Mouse (Mus musculus): ENCODE results near the gene Nphp4. TPM values are rescaled to one million over a fixed set of nuclear protein-coding genes. Genes with fewer than 3 reads are reported as not detected.

Nphp4 gene
- total RNA-seq, 1 experiment = 2.5 TPM

DNA sequence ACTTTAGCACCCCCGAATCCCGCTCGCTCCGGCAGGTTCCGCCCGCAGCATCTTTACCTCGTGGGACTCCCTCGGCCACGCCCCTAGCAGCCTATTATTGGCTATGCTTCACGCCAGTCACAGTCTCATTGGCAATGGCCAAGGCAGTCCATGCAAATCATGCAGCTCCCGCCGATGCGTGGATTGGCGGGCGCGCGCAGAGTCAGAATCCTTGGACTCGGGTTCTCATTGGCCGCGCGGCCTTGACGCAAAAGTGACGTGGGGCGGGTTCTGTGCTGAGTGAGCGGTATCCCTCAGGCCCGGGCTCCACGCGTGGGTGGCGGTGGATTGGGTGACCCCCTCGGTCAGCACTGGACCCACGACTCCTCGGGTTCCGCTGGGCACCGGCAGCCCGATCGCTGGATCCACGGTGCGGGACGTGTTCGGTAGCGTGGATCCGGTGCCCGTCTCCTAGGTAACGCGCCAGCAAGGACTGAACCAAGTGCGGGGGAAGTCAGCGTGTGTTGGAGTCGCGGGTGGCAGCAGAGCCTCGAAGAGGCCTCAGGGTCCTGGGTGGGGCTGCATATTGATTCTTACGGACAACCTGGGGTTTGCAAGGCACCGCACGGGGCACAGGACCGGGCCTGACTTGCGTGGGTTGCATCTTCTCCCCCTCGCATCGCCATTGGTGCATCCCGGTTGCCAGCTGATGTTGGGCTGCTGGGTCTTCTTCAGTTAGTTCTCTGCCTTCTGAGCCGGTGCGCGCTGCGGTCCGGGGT lies 1.1 kb downstream of the Nphp4 start, which contains the start of gene Kcnab2:
Kcnab2 (minus strand) TSS at position 406 of the 758 bp plus-strand sequence.
- Histone ChIP-seq H3K27ac (ENCODE audit: insufficient read depth, low read depth, low read length, poor library complexity, severe bottlenecking) (no peak within 1 kb of the TSS; the same call in 1 of the 2 replicates), H3K9ac (ENCODE audit: insufficient read depth, low read depth, low read length, poor library complexity, severe bottlenecking) (peak within 1 kb of the TSS; percentile 86), H3K4me1 (ENCODE audit: control insufficient read depth in 2 of 2, insufficient read depth in 2 of 2, low read length in 2 of 2, poor library complexity in 1 of 2) (peaks cover 0 to 21% of the 10 kb centered on the region in 2 experiments; a peak in 2 of 4 replicates), H3K36me3 (ENCODE audit: control insufficient read depth, insufficient read depth, low read length, poor library complexity, severe bottlenecking) (no peaks in the 10 kb centered on the region), H3K9me3 (ENCODE audit: control insufficient read depth, insufficient read depth, low read depth, low read length) (no peaks in the 10 kb centered on the region), H3K4me3 (ENCODE audit: insufficient read depth in 1 of 2, low read depth in 1 of 2, low read length in 2 of 2, poor library complexity in 1 of 2, severe bottlenecking in 1 of 2) (peak within 1 kb of the TSS; percentile 85 to 86)
- in situ Hi-C loops (cut with MboI; ENCODE audit: low sequenced_read_pairs in 2 of 2, unreplicated experiment in 2 of 2) = no loop called here
- peak; percentile 99 for DNase-seq (ENCODE audit: low read depth, low spot score)
- TF ChIP-seq ZC3H11A (IDR thresholded peaks at IDR 0.05; ENCODE audit: borderline replicate concordance, low read depth, low read length) = no peak
- peak; percentile 47; the same call in 1 of the 2 replicates for TF ChIP-seq MAFK (IDR thresholded peaks at IDR 0.05; ENCODE audit: insufficient read depth, low read depth, low read length)
- no peak; the same call in 1 of the 2 replicates for TF ChIP-seq HCFC1 (IDR thresholded peaks at IDR 0.05; ENCODE audit: borderline replicate concordance, insufficient read depth, low read length)
- peak; percentile 75 for TF ChIP-seq CHD2 (IDR thresholded peaks at IDR 0.05; ENCODE audit: low read depth, low read length)

DNA sequence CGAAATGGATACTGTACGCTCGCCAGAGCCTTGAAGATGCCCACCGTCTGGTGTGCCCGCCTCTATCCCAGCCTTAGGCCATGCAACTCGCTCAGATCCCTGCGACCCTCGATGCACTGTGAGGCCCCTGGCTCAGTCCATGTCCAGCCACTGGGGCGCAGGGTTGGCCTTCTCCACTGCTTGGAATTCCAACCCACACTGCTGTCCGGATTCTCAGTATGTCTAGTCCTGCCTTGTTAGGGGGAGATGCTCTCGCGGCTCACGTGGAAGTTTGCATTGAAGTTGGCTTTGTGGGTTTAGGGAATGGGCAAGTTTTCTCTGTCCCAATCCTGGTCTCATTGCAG lies 1.7 kb downstream of the Nphp4 start:
- Histone ChIP-seq H3K9me3 (ENCODE audit: control insufficient read depth, insufficient read depth, low read depth, low read length) (no peaks in the 10 kb centered on the region), H3K9ac (ENCODE audit: insufficient read depth, low read depth, low read length, poor library complexity, severe bottlenecking) (peak overlapping the region; percentile 86), H3K27ac (ENCODE audit: insufficient read depth, low read depth, low read length, poor library complexity, severe bottlenecking) (no peak overlapping the region), H3K36me3 (ENCODE audit: control insufficient read depth, insufficient read depth, low read length, poor library complexity, severe bottlenecking) (no peaks in the 10 kb centered on the region), H3K4me3 (ENCODE audit: insufficient read depth in 1 of 2, low read depth in 1 of 2, low read length in 2 of 2, poor library complexity in 1 of 2, severe bottlenecking in 1 of 2) (peak overlapping the region; percentile 85 to 86), H3K4me1 (ENCODE audit: control insufficient read depth in 2 of 2, insufficient read depth in 2 of 2, low read length in 2 of 2, poor library complexity in 1 of 2) (peaks cover 0 to 21% of the 10 kb centered on the region in 2 experiments; a peak in 2 of 4 replicates)
- no peak for DNase-seq (ENCODE audit: low read depth, low spot score)
- in situ Hi-C loops (cut with MboI; ENCODE audit: low sequenced_read_pairs in 2 of 2, unreplicated experiment in 2 of 2) = no loop called here
- TF ChIP-seq HCFC1 (IDR thresholded peaks at IDR 0.05; ENCODE audit: borderline replicate concordance, insufficient read depth, low read length) (no peak), MAFK (IDR thresholded peaks at IDR 0.05; ENCODE audit: insufficient read depth, low read depth, low read length) (no peak), CHD2 (IDR thresholded peaks at IDR 0.05; ENCODE audit: low read depth, low read length) (no peak), ZC3H11A (IDR thresholded peaks at IDR 0.05; ENCODE audit: borderline replicate concordance, low read depth, low read length) (no peak), ZNF384 (IDR thresholded peaks at IDR 0.05; ENCODE audit: low read depth, low read length) (no peak)

DNA sequence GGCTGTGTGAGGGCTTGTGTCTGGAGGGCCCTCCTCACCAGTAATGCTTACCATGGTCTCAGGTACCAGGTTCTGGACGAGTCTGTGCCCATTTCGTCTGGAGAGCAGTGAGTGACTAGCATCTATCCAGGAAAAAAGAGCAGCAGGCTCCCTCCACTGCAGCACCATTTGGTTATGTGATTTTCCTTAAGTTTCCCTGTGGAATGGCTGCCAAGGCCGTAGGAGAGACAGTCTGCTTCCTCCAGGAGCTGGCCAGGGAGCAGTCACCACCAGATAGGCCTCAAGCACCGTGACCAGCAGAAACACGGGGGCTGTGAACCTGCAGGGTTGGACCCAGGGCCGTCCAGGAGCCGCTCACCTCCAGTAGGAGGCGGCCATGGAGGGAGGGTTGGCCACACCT lies 3.9 kb downstream of the Nphp4 start:
- in situ Hi-C loops (cut with MboI; ENCODE audit: low sequenced_read_pairs in 2 of 2, unreplicated experiment in 2 of 2) = no loop called here
- Histone ChIP-seq H3K4me3 (ENCODE audit: insufficient read depth in 1 of 2, low read depth in 1 of 2, low read length in 2 of 2, poor library complexity in 1 of 2, severe bottlenecking in 1 of 2) (no peak overlapping the region), H3K9me3 (ENCODE audit: control insufficient read depth, insufficient read depth, low read depth, low read length) (no peaks in the 10 kb centered on the region), H3K27ac (ENCODE audit: insufficient read depth, low read depth, low read length, poor library complexity, severe bottlenecking) (no peak overlapping the region), H3K36me3 (ENCODE audit: control insufficient read depth, insufficient read depth, low read length, poor library complexity, severe bottlenecking) (no peaks in the 10 kb centered on the region), H3K4me1 (ENCODE audit: control insufficient read depth in 2 of 2, insufficient read depth in 2 of 2, low read length in 2 of 2, poor library complexity in 1 of 2) (peaks cover 0 to 21% of the 10 kb centered on the region in 2 experiments; a peak in 2 of 4 replicates), H3K9ac (ENCODE audit: insufficient read depth, low read depth, low read length, poor library complexity, severe bottlenecking) (no peak overlapping the region)
- TF ChIP-seq ZC3H11A (IDR thresholded peaks at IDR 0.05; ENCODE audit: borderline replicate concordance, low read depth, low read length) (no peak), MAFK (IDR thresholded peaks at IDR 0.05; ENCODE audit: insufficient read depth, low read depth, low read length) (no peak), HCFC1 (IDR thresholded peaks at IDR 0.05; ENCODE audit: borderline replicate concordance, insufficient read depth, low read length) (no peak), CHD2 (IDR thresholded peaks at IDR 0.05; ENCODE audit: low read depth, low read length) (no peak), ZNF384 (IDR thresholded peaks at IDR 0.05; ENCODE audit: low read depth, low read length) (no peak)
- no peak for DNase-seq (ENCODE audit: low read depth, low spot score)

DNA sequence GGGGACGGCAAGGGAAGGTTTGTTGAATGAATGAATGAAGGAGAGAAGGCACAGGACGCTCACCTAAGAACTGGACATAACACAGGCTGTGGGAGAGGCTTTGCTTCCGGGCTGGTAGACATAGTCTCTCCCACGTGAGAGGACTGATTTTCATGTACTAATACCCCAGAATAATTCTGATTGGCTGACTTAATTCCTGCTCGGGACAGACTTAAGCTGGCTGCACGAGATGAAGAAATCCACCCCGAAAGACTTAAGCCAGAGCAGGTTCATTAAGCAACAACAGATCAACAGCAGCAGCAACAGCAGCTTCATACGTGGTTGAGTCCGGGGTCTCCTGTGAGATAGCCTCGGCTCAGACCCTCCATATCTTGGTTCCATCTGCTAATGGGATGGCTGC lies 11.5 kb downstream of the Nphp4 start:
- TF ChIP-seq CHD2 (IDR thresholded peaks at IDR 0.05; ENCODE audit: low read depth, low read length) = no peak
- TF ChIP-seq MAFK (IDR thresholded peaks at IDR 0.05; ENCODE audit: insufficient read depth, low read depth, low read length) = no peak
- TF ChIP-seq HCFC1 (IDR thresholded peaks at IDR 0.05; ENCODE audit: borderline replicate concordance, insufficient read depth, low read length) = no peak
- TF ChIP-seq ZNF384 (IDR thresholded peaks at IDR 0.05; ENCODE audit: low read depth, low read length) = no peak
- no peak for TF ChIP-seq ZC3H11A (IDR thresholded peaks at IDR 0.05; ENCODE audit: borderline replicate concordance, low read depth, low read length)
- Histone ChIP-seq H3K27ac (ENCODE audit: insufficient read depth, low read depth, low read length, poor library complexity, severe bottlenecking) (no peak overlapping the region), H3K36me3 (ENCODE audit: control insufficient read depth, insufficient read depth, low read length, poor library complexity, severe bottlenecking) (no peaks in the 10 kb centered on the region), H3K4me1 (ENCODE audit: control insufficient read depth in 2 of 2, insufficient read depth in 2 of 2, low read length in 2 of 2, poor library complexity in 1 of 2) (peaks cover 1 to 2% of the 10 kb centered on the region in 2 experiments; a peak in 2 of 4 replicates), H3K9me3 (ENCODE audit: control insufficient read depth, insufficient read depth, low read depth, low read length) (no peaks in the 10 kb centered on the region), H3K4me3 (ENCODE audit: insufficient read depth in 1 of 2, low read depth in 1 of 2, low read length in 2 of 2, poor library complexity in 1 of 2, severe bottlenecking in 1 of 2) (no peak overlapping the region), H3K9ac (ENCODE audit: insufficient read depth, low read depth, low read length, poor library complexity, severe bottlenecking) (no peak overlapping the region)
- in situ Hi-C loops (cut with MboI; ENCODE audit: low sequenced_read_pairs in 2 of 2, unreplicated experiment in 2 of 2) = no loop called here
- DNase-seq (ENCODE audit: low read depth, low spot score) = no peak
